Mouse (Mus musculus) adrenal gland, adult (tissue): ENCODE data around the gene Nell1.
"Not testable (repeated sequence)": the region's sequence is repeated elsewhere in the genome, so short reads cannot be mapped to it uniquely, and the experiment has no call there.

Experiments
- DNase-seq, 2 experiments: peaks; one replicate each; pipeline ENCODE4 v3.0.0; 2022 to 2023; ENCODE audit warnings: low spot score in 1 of 2; ENCODE audit not compliant: inconsistent age in 2 of 2

Nell1 gene

GRCm38 (mm10) chr7:49974841-49975440 lies at the start of gene Nell1:
Nell1 (plus strand) TSS chr7:49974864.
- no peak for DNase-seq

- no peak for DNase-seq
Measured at GRCm38 (mm10) chr7:49928571-49928970, 46.1 kb upstream of the Nell1 start.

- DNase-seq = no peak
Measured at GRCm38 (mm10) chr7:49929999-49930398, 44.7 kb upstream of the Nell1 start.

GRCm38 (mm10) chr7:49933386-49934115 lies 41.1 kb upstream of the Nell1 start:
- not testable (repeated sequence) for DNase-seq

GRCm38 (mm10) chr7:49936821-49937220 lies 37.8 kb upstream of the Nell1 start:
- DNase-seq = no peak

GRCm38 (mm10) chr7:49942023-49942422 lies 32.6 kb upstream of the Nell1 start:
- no peak for DNase-seq

GRCm38 (mm10) chr7:49942490-49942889 lies 32.2 kb upstream of the Nell1 start:
- DNase-seq = no peak

- no peak for DNase-seq
Measured at GRCm38 (mm10) chr7:49946691-49947090, 28.0 kb upstream of the Nell1 start.

- peak in 1 of 2 experiments; percentile 80 for DNase-seq
Measured at GRCm38 (mm10) chr7:49953546-49954181, 21.0 kb upstream of the Nell1 start.

- peak in 1 of 2 experiments; percentile 39 for DNase-seq
Measured at GRCm38 (mm10) chr7:49954834-49955233, 19.8 kb upstream of the Nell1 start.

GRCm38 (mm10) chr7:49957142-49957541 lies 17.5 kb upstream of the Nell1 start:
- DNase-seq = peak in 1 of 2 experiments; percentile 22

- no peak for DNase-seq
Measured at GRCm38 (mm10) chr7:49963764-49964163, 10.9 kb upstream of the Nell1 start.

GRCm38 (mm10) chr7:49969516-49969915 lies 5.1 kb upstream of the Nell1 start:
- DNase-seq = no peak

GRCm38 (mm10) chr7:49975441-49976121 lies 917 bp downstream of the Nell1 start:
- peak in 1 of 2 experiments; percentile 25 for DNase-seq

GRCm38 (mm10) chr7:49981511-49982227 lies 7.0 kb downstream of the Nell1 start:
- no peak for DNase-seq

- no peak for DNase-seq
Measured at GRCm38 (mm10) chr7:49984698-49985097, 10.0 kb downstream of the Nell1 start.

GRCm38 (mm10) chr7:49985947-49986346 lies 11.3 kb downstream of the Nell1 start:
- DNase-seq = no peak

- DNase-seq = no peak
Measured at GRCm38 (mm10) chr7:49999321-49999720, 24.7 kb downstream of the Nell1 start.

- no peak for DNase-seq
Measured at GRCm38 (mm10) chr7:50005268-50005667, 30.6 kb downstream of the Nell1 start.

GRCm38 (mm10) chr7:50035187-50036153 lies 60.8 kb downstream of the Nell1 start:
- DNase-seq = no peak
